Mouse (Mus musculus) kidney, adult 9 months (tissue): ENCODE measurements around the gene Gm49384.

ENCODE experiments used
- DNase-seq: peaks from one replicate; pipeline ENCODE4 v3.0.0; 2022

Gm49384 gene

GRCm38 (mm10) chr12:69204052-69204833 lies at the start of gene Gm49384:
Gene Gm49384, minus strand, starts transcription at chr12:69204267.
- no peak for DNase-seq

- no peak for DNase-seq
These were observed 49.7 kb upstream of the Gm49384 start for GRCm38 (mm10) chr12:69253806-69254205.

GRCm38 (mm10) chr12:69250756-69251155 lies 46.7 kb upstream of the Gm49384 start:
- no peak for DNase-seq

GRCm38 (mm10) chr12:69249766-69250165 lies 45.7 kb upstream of the Gm49384 start:
- DNase-seq = no peak

- peak; percentile 62 for DNase-seq
These were observed 37.8 kb upstream of the Gm49384 start for GRCm38 (mm10) chr12:69241771-69242431.

- DNase-seq = no peak
These were observed 37.3 kb upstream of the Gm49384 start for GRCm38 (mm10) chr12:69241405-69241770.

- DNase-seq = no peak
These were observed 36.8 kb upstream of the Gm49384 start, which contains the start of gene Klhdc1 for GRCm38 (mm10) chr12:69240876-69241275. Gene Klhdc1, plus strand, starts transcription at chr12:69241176.

GRCm38 (mm10) chr12:69238284-69238683 lies 34.2 kb upstream of the Gm49384 start:
- DNase-seq = peak; percentile 11

- DNase-seq = no peak
These were observed 31.7 kb upstream of the Gm49384 start for GRCm38 (mm10) chr12:69235782-69236181.

- no peak for DNase-seq
These were observed 25.2 kb upstream of the Gm49384 start for GRCm38 (mm10) chr12:69229251-69229650.

GRCm38 (mm10) chr12:69227776-69228466 lies 23.9 kb upstream of the Gm49384 start, which contains the start of gene Pole2:
Gene Pole2, minus strand, starts transcription at chr12:69228195.
- DNase-seq = peak; percentile 87

- no peak for DNase-seq
These were observed 16.7 kb upstream of the Gm49384 start for GRCm38 (mm10) chr12:69220613-69221277.

- no peak for DNase-seq
These were observed 12.5 kb upstream of the Gm49384 start for GRCm38 (mm10) chr12:69216587-69216986.

- DNase-seq = no peak
These were observed 11.1 kb upstream of the Gm49384 start for GRCm38 (mm10) chr12:69215000-69215785.

- no peak for DNase-seq
These were observed 10.3 kb upstream of the Gm49384 start for GRCm38 (mm10) chr12:69214393-69214792.

- no peak for DNase-seq
These were observed 9.2 kb upstream of the Gm49384 start for GRCm38 (mm10) chr12:69213186-69213777.

- DNase-seq = no peak
These were observed 7.0 kb upstream of the Gm49384 start for GRCm38 (mm10) chr12:69211057-69211456.

GRCm38 (mm10) chr12:69210056-69210979 lies 6.3 kb upstream of the Gm49384 start:
- DNase-seq = no peak

- no peak for DNase-seq
These were observed 4.5 kb upstream of the Gm49384 start for GRCm38 (mm10) chr12:69208520-69208919.

GRCm38 (mm10) chr12:69207926-69208325 lies 3.9 kb upstream of the Gm49384 start:
- DNase-seq = no peak

GRCm38 (mm10) chr12:69207396-69207795 lies 3.3 kb upstream of the Gm49384 start:
- no peak for DNase-seq
